Mouse (Mus musculus) cerebellum, adult (tissue): Measurements from ENCODE around the gene Mpc1.
A peak's percentile ranks its signal among the peaks of the same experiment; 100 is the strongest.
"Not testable (repeated sequence)": the region's sequence is repeated elsewhere in the genome, so short reads cannot be mapped to it uniquely, and the experiment has no call there.

Experiments used
- ATAC-seq: cut with Nextera tagmentation; 2 replicates; pipeline ENCODE4 v1.9.2; 2017; ENCODE audit warnings: mild to moderate bottlenecking, moderate library complexity, mixed read lengths; ENCODE audit not compliant: insufficient number of reproducible peaks, low FRiP score, low TSS enrichment

Gene Mpc1

DNA sequence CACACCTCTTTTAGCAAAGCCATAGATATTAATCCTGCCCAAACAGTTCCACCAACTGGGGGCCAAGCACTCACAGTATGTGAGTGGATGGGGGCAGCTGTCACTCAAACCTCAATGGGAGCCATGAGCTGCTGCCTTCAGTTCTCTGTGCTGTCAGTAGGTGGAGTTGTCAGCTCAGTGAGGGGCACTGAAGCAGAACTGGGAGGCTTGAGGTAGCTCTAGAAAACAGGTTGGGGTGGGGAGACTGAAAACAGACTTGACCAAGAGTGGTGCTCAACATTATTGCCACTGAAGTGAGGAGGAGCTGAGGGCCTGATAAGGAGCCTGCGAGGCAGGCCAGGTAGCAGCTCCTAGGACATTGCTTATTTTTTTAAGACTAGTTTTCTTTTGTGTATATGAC is 33.5 kb downstream of the Mpc1 start:
- ATAC-seq = no peak

DNA sequence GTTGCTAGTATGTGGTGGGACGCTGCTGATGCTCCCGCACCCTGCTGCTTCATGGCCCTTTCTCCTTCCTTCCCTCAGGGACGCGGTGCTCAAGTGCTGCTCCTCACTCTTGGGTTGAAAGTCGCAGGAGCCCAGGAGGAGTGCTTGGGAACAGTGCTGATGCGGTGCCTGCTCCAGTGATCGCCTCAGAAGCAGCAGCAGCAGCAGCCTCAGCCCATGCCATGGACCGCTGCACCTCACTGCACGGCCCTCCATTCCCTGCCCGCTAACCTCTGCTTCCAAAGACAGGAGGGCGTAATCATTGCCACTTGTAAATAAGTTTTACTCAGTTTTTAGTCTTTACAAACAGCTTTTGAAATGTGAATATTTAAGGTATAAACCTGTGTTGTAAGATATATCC is 44.2 kb downstream of the Mpc1 start:
- not testable (repeated sequence) for ATAC-seq

DNA sequence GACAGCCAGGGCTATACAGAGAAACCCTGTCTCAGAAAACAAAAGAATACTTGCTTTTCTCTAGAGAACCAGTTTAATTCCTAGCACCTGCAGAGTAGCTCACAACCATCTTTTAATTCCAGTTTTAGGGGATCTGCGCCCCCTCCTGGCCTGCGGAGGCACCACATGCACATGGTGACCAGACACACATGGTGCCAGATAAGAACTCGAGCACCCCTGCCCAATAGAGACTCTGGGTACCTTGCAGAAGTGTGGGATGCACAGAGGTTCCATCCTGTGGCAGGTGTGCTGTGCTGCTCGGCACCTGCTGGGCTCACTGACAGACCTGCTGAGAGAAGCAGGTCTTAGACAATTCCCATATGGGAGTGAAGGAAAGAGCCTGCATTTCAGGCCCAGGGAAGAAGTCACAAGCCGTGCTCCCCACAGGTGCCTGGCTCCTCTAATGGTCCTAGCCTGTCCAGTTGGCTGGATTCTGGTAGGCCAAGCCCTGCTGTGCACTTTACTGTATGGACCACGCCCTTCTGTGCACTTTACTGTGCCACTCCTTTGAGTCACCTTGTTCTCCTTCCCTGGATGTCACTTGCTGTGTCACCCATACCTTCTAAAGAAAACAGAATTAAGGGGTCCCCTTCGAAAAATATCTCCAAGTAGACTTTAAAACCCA is 45.9 kb downstream of the Mpc1 start:
- ATAC-seq = no peak

DNA sequence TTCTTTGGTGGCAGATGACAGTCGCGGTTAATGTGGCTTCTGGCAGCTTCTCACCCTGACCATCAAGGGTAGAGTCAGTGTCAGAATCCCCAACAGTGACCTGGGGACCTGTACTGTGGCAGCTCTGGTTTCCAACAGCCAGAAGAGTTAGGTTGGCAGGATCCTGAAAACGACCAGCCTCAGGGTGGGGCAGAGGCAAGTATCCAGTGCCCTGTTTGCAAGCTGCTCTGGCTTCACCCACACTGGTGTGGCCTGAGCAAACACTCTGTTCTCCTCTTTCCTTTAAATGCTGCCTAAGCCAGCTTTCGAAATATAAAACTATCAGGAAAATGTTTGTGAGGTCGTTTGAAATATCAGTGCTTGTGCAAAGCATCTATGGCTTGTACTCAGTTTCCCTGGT is 47.9 kb downstream of the Mpc1 start:
- no peak for ATAC-seq

DNA sequence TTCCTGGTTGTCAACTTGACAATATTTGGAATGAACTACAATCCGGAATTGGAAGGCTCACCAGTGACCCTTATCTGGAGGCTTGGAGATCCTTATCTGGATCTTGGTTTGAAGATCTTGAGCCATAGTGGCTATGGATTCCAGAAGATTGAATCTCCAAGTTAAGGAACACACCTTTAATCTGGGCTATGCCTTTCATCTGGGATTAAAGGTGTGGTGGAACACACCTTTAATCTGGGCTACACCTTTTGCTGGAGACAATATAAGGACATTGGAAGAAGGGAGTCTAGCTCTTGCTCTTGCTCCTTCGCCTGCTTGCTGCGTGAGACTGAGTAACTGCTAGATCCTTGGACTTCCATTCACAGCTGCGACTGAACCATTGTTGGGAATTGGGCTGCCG is 54.5 kb downstream of the Mpc1 start, which contains the start of gene Prr18:
Gene Prr18, plus strand, starts transcription at position 301 of the 400 bp plus-strand sequence.
- ATAC-seq = not testable (repeated sequence)

DNA sequence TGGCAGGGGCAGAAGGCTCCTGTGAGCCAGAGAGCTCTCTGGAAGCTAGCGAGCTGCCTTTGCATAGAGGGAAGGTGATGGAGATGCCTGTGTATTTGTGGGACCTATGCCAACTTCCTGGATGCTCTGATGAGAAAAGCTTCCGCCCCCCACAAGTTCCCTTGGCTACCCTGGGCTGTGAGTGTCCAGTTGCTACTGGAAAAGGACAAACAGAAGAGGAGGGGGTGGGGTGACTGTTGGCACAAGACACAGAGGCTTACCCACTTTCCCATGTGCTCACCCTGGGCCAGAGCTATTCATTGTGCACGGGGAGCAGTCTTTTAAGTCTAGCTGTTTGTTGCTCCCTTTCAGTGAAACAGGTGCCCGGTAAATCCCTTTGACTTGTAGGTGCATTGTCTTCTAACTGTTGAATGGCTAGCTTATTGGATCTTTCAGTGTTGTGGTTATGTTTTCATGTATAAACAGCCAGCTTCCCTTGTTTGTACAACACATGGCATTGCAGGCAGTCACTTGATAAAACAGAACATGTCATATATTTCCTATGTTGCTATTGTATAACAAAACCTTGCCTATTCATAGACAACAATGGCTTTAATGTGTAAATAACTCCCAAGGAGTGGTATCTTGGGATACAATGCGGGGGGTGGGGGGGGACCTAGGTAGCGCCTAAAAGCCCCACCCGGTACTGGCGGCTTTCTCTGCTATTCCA is 57.1 kb downstream of the Mpc1 start:
- ATAC-seq = no peak

DNA sequence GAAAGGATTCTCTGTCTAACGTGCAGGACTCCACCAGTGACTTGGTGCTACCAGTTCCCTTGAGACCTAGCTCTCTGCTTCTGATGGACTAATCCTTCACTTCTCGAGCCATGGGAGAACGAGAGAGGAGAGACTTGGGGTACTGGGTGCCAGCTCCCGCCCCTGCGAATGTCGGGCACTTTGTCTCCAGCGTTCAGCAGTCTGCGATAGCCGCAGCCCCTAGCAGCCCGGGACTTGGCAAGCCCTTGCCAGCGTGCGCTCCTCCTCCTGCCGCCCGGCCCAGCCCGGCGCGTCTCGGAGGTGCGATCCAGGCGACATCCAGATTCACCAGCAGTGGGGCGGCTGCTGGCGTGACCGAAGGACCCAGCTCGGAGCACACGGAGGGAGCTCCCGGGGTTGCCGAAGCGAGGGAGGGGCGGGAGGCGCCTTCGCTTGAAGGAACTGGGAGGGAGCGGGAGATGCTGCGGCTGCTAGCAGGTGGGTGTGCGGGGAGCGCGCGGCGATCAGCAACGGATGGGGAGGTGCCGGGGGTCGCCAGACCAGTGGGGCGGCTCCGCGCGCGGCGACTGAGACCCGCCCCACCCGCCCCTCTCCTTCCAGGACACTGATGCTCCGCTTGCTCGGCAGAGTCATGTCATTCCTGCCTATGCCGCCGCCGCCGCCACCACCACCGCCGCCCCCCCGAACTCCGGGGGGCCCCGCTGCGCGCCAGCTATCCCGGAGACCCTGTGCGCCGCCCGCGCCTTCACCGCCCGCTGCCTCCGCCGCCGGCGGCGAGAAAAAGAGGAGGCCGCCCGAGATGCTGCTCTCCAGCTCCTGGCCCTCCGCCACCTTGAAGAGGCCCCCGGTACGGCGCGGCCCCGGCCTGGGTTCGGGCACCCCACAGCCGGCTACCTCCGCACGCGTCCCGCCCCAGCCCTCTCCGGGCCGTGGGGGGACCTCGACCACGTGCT is 58.0 kb downstream of the Mpc1 start:
- ATAC-seq = peak; percentile 80

DNA sequence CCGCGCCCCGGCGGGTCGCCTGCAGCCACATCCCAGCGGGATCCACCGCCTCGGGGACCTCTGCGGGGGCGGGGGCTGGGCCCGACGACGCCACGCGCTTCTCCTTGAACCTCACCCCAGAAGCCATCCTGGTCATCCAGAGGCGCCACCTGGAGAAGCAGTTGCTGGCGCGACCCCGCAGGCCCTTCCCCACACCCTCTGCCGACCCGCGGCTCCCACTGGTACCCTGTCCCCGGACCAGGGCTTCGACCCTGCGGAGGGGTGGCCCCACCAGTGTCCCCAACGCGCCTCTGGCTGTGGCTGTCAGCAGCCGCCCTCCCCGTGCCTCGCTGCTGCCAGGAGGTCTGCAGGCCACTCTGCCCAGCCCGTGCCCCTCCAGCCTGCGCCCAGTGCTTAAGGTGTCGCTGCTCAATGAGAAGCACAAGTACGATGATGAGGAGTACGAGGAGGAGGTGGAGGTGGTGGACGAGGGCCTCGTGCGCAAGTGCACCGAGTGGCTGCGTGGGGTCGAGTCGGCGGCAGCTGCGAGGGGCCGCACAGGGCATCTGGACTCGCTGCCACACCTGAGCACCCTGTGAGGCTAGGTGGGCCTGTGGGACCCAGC is 58.8 kb downstream of the Mpc1 start:
- no peak for ATAC-seq

DNA sequence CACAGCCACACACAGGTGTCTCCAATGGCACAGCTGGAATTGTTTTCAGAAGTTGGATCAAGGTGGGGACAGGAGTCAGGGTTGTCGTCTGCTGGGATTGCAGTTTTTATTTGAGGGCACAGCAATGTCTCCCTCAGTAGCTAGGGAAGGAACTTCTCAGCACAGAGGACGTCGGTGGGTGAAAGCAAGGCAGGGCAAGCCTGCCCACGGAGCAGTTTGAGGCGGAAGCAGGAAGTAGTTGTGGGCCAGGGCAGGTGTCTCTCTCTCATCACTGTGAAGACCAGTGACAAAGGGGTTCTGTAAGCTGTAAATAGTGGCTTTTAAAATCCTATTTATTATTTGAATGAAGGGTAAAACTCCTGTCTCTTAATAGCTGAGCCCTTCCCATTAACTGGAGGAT is 60.0 kb downstream of the Mpc1 start:
- no peak for ATAC-seq

DNA sequence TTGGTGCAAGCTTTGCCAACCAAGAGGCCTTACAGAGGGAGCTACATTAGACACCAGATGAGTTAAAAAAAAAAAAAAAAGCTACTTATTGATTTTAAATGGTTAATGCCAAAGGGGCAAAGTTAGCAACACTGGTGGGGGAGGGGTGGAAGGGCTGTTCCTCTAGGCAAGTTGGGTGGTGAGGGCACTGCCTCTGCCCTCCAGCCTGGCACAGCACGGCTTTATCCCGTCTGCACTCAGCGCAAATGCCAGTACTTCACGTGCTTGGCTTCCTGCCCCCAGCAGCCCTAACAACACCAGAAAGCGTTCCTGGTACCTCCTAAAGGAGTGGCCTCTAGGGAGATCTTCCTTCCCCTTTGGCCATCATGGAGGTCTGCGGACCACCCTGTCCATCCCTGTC is 60.7 kb downstream of the Mpc1 start:
- no peak for ATAC-seq
